Mouse (Mus musculus): ENCODE measurements around the gene Tmc6.

The Tmc6 gene

DNA sequence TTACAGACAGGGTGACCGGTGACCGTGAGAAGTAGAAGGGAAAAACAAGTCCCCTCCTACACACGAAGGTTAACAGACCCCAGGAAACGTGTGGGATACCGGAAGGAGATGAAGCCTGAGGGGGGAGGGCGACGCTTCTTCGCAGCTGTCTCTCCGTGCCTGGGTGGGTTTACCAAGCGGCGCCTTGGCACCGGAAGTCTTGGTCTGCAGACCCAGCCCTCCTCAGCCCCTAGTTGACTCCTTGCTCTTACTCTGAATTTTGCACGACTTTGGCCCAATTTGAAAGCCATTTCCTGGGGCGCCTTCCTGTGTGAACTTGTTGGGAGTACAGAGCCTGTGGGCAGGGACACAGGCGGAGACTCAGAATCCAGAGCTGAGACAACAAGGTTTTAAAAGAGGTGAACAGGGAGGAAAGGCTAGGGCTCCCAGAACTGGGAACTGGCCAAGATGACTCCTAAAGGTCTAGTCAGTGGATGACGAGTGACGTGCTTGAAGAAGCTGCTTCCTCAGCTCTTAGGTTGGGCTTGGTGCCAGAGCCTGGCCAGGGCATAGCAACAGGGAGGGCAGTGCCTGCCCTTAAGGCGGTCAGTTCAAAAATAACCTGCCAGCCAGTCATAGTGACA is 688 bp downstream of the Tmc6 start:
- DNase-seq (ENCODE audit: low read depth, low spot score), result no peak

DNA sequence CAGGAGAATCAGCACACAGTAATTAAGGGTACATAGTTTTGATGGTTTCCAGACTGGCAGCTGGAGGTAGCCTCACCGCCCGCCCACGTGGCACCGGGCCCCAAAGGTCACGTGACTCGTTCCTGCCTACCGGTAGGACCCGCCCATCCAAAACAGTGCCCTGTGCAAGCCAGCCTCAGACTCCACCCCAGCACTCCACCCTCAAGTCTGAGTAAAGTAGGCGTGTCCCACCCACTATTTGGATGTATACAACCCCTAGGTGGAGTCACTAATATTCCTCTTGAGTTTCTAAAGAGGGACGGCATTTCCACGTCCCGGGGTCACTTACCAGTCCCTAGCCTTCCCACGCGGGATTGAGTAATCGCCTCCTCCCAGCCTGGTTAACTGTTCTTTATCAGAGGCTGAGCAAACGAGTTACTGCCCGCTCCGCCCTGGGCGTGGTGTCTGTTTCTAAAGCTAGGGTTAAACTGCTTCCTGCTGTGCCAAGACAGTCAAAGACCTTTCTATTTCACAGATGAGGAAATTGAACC is 1.4 kb downstream of the Tmc6 start:
- peak; percentile 88 for DNase-seq (ENCODE audit: low read depth, low spot score)

DNA sequence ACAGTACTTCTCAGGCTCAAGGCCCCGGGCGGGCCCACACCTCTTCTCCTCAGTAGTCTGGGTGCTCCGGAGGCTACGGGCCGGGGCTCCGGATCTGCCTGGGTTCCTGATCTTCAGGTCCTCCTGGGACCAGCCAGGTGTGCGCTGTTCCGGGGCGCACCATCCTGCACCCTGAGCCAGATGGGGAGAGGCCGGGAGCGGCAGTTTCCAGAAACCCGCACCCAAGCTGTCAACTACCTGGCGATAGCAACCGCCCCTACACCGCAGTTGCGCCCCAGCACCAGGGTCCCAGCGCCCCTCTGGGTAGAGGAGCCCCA is 1.8 kb downstream of the Tmc6 start:
- DNase-seq (ENCODE audit: low read depth, low spot score), result no peak

DNA sequence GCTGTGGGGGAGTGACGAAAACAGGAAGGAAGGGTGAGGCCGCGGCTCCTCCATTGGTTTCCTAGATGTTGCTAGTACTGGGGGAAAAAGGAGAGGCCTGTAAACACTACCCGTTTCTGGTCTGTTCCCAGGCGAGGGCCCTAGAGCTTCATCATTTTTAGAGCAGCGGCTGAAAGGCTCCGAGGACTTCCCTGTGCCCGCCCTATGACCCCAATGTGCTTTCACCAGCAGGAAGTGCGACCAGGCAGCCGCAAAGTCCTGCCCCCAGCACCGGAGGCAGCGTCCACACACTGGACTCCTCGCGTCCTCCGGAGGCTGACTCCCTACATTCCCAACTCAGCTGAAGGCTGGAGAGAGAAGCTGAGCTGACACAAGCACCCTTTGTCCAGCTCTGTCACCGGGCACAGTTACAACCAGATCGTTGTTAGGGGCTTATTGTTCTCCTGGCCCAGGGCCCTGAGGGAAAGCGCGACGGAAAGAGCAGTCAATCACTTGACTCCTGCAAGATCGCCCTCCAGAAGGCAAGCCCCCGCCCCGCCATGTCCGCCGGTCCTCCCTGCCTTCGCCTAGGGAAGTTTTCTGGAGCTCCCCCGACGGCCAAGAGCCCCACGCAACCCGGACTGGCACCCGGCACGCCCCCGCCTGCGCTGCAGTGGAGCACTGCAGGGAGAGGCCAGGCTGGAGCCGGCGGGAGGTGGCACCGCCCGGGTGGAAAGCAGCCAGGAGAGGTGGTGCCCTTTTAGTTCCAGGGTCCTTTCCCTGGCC is 2.4 kb downstream of the Tmc6 start:
- DNase-seq (ENCODE audit: low read depth, low spot score), result peak; percentile 60

DNA sequence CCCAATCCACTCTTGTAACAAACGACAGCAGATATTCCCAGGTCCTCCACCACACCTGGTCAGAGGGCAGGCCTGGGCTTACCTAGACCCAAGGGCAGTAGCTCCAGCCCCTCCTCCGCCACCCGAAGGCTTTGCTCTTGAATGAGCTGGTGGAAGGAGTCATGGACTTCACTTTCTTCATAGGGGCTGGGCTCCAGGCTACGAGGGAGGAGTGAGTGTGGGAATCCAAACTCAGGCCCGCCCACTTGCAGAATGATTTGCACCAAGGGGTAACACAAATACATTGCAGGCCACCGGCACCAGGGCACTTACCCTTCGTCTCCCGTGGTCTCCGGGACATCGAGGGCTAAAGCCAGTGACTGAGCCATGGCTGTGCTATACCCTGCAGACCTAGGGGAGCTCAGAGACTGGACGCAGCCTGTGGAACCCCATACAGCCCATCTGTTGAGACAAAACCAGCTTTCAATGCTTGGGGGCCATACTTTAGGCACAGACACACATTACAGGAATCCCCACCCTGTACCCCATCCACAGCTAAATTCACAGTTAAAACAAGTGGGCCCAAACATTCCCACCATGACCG is 3.1 kb downstream of the Tmc6 start:
- DNase-seq (ENCODE audit: low read depth, low spot score), result no peak

DNA sequence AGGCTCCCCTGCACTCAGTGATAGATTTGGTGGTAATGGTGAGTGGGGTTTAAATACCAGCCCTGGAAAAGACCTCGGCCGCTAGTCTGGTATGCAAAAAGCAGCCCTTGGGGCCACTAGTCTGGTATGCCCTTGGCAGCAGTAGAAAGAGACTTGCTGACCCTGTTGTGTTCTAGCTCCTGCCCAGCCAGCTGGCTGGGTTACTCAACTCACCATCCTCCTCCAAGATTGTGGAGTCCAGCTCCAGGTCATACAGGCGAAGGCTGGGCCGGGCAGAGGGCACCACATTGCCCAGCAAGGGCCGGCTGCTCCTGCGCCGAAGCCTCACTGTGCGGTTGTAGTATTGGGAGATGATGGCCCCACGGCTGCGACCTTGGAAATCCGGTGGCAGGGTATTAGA is 4.0 kb downstream of the Tmc6 start:
- DNase-seq (ENCODE audit: low read depth, low spot score), result no peak

DNA sequence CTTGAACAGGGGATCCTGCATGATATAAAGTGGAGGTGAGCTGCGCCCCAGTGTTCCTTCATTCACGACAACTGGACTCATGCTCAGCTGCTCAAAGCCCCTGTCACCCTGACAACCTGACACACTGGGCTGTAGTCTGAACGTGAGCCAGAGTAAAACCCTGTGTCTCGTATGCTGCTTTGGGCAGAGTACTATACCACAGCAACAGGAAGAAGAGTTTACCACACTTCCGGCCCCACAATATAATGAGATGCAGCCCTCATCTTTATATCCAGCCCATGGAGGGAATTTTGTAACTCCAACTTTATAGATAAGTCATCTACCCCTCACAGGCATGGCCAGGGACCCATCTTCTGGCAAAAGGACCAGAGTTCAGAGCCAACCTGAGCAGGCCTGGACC is 4.9 kb downstream of the Tmc6 start:
- DNase-seq (ENCODE audit: low read depth, low spot score), result no peak

DNA sequence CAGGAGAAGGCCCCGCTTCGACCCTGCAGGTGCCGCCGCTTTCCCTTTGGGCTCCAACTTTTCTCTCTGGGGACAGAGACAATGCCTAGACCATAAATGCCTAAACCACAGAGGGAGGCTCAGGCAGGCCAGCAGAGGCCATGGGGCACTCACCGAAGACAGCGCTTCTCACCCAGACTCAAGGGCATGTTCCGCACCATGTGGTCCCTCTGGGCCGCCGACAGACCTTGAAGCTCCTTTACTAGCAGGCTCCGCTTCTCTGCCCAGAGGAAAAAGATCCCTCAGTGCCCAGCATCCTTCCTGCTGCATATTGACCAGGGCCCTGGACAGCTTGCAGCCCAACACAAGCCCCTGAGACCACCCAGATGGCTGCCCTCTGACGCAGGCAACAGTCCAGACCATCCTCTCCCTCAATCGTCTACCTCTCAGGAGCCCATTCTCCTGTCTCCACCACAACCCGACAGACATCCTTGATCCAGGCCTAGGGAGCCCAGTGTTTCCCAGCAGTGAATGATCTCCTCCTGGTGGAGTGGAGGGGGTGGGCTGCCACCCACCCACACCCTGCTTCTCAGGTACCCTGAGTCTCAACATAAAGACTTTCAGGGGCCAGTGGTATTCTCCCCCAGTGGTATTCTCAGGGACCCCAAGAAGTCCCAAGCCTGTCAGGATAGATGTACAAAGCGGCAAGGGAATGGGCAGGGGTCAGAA is 5.8 kb downstream of the Tmc6 start:
- DNase-seq (ENCODE audit: low read depth, low spot score), result no peak

DNA sequence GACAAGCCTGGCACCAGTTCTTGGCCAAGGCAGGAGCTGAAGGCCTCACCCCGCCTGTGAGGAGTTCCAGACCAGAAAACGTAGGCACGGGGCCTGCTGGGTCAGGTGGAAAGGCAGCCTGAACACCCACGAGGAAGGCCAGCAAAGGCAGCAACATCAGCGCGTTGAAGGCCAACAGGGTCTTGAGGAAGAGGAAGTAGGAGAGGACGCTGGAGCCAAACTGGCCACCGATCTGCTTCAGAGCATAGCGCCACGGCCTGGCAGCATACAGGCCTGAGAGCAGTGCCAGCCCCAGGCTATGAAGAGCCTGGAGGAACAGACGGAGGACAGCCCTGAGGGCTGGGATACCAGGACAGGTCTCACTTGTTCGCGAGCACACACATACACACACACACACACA is 6.5 kb downstream of the Tmc6 start:
- no peak for DNase-seq (ENCODE audit: low read depth, low spot score)

DNA sequence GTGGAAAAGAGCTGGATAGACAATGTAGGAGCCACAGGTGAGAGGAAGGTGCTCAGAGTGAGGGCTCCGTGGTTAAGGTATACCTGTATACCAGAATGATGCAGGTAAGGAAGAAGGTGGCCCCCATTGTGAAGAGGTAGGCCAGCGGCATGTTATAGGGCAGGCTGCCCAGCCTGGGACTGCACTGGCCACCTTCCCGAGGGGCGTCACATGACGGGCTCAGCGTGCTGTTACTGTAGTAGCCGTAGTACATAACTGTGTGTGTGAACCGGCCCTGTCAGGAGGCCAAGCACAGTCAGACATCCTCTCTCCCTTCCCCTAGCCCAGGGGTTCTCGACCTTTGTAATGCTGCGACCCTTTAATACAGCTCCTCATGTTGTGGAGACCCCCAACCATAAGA is 7.1 kb downstream of the Tmc6 start:
- no peak for DNase-seq (ENCODE audit: low read depth, low spot score)

DNA sequence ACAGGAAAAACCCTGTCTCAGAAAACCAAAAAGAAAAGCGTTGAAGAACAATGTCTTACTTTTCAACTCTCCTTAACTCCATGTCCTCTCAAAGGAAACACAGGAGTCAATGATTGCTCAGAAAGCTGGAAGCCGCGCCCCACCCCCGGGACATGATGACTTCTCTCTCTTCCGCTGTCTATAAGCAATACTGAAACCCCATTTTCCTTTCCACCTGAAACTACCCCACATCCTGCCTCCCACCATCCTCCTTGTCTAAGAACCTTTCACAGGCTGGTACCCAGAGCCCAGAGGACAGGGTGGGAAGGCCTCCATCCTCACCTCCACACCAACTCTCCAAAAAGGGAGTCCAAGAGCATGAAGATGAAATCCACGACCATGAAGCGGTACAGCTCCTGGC is 9.6 kb downstream of the Tmc6 start:
- no peak for DNase-seq (ENCODE audit: low read depth, low spot score)

DNA sequence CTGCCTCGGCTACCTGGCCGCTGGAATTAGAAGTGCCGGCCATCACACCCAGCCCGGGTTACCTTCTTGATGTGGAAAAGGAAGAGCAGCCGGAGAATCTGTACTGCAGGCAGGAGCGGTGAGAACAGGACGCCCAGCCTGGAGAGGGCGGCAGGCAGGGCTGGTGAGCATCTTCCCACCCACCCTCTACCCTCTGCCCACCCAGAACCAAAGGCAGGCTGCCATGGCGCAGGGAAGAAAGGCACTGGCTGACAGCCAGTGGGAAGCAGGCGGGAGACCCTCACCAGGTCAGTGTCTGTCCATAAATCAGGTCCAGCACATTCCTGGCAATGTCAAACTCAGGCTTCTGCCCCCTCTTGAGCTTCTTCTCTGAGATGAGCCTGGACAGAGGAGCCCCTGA is 11.6 kb downstream of the Tmc6 start:
- no peak for DNase-seq (ENCODE audit: low read depth, low spot score)

DNA sequence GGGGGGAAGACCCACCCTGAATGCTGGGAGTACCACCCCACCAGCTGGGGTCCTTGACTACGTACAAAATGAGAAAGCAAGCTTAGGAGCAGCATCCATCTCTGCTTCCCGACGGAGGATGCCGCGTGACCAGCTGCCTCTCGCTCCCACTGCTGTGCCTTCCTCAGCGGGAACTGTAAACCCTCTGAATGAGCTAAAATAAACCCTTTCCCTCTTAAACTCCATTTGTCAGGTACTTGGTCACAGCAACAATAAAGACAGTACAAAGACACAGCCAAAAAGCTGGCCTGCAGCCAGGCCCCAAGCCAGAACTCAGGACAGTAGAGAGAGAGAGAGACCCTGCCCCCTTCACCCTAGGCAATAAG is 12.3 kb downstream of the Tmc6 start:
- DNase-seq (ENCODE audit: low read depth, low spot score), result no peak

DNA sequence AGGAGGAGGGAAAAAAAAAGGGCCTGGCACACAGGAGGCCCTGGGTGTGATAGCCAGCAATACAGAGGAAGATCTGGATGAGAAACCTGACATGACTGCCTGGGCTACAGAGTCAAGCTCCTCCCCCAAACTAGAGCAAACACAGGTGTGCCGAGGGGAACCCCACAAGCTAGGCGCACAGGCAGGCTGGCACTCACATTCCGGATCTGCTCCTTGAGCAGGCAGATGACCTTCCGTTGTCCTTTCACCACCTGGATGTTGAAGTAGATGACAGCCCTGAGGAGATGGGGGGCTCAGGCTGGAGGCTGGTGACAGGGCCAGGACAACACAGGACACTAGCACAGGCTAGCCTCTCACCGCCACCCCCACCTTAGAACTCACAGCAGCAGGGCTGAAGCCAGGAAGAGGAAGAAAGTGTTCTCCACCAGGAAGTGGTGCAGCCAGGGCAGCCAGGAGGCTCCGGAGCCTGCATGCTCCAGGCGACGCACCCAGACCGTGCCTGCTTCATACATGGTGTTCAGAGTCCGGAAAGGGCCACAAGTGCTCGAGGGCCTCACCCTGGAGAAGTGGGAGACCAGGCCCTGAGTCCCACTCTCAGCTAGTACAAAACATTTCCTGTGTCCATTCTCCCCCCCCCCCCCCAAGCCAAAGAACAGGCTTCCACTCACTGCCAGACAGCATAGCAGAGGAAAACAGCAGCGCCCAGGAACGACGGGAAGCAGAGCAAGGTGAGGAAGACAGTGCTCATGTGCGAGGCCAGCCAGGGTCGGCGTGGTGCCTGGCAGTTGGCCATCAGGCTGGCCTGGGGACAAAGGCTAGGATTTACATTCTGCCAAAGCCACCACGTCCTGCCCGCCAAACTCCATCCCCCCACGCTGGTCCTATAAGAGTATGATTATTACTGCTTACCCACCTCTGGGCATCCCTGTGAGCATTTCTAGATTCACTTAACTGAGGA is 13.0 kb downstream of the Tmc6 start:
- no peak for DNase-seq (ENCODE audit: low read depth, low spot score)

DNA sequence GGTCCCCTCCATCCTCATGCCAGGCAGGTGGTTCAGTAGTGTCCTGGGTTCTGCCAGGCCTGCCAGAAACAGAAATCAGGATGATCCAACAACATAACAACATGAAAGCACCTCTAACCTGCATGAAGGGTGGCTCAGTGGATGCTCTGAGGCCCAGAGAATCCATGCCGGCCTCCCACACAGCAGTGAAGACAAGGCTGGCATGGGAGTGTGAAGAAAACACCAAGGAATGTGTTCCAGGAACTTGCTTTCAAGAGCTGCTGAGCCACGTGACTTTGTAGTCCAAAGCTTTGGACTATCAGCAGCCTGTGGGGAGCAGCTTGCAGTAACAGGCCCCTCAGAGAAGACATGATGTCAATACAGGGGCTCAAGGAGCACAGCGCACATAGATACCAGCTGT is 15.7 kb downstream of the Tmc6 start:
- no peak for DNase-seq (ENCODE audit: low read depth, low spot score)

DNA sequence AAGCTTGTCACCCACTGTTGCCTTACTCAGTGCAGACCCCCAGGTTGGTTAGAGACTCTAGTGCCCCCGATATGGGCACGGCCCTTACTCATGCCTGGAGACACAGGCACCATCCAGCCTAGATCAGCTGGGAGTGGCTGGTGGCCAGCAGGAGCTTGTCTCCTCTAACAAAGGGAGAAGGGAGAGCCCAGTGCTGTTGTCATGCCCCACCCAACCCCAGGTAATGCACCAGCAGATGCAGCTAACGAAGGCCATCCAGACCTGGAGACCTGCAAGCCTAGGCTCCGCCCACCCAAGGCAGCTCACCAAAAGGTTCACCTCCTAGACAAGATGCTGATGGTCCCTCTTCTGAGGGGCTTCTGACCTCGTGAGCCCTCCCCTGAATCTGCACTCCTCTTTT is 16.6 kb downstream of the Tmc6 start:
- no peak for DNase-seq (ENCODE audit: low read depth, low spot score)

DNA sequence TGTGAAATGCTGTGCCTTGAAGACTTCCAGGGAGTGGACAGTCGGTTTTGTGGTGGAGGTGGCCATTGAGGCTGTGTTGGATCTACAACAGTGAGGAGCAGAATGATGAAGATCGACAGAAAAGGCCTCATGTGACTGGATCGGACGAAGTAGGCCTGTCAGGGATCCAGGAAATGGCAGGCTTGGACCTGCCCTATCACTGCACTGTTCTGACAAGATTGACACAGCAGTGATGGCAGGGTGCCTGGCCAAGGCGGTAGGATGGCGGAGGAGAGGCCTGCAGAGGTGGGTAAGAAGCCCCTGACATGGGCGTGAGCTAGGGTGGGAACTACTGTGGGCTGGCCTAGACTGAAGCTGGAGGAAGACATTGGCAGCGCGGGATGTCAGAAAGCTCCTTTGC is 17.7 kb downstream of the Tmc6 start:
- no peak for DNase-seq (ENCODE audit: low read depth, low spot score)

DNA sequence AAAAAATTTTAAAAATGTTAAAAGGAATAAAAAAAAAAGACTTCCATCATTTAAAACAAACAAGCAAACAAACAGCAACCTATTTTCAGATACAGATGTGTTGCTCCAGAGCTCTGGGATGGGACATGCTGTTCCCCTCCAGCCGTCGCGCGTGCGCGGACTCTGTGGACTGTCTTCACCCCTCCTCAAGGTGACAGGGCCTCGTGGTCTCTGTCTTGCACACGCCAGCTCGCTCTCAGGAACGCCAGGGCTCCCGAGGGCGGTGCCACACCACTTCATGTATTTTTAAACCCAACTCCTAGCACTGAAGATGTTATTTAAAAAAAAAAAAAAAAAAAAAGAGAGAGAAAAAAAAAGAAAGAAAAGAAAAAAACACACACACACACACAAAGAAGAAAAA is 19.8 kb downstream of the Tmc6 start:
- no peak for DNase-seq (ENCODE audit: low read depth, low spot score)

DNA sequence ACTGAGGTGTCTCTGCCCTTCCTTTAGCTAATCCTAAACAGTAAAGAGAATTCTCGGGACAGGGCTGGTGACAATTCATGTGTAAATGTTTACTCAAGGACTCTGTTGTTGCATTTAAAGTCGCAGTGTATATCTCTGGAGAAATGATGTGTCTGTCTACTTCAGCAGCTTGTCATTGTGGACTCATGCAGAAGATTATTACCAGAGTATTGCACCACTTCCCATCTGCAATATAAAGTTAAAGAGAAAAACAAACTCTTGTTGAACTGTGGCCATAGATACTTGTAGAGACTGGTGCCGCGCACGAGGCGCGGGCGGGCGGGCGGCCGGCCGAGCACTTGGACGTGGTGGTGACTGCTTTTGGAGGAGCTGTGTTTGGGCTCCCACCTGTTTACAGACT is 20.2 kb downstream of the Tmc6 start:
- DNase-seq (ENCODE audit: low read depth, low spot score), result no peak

DNA sequence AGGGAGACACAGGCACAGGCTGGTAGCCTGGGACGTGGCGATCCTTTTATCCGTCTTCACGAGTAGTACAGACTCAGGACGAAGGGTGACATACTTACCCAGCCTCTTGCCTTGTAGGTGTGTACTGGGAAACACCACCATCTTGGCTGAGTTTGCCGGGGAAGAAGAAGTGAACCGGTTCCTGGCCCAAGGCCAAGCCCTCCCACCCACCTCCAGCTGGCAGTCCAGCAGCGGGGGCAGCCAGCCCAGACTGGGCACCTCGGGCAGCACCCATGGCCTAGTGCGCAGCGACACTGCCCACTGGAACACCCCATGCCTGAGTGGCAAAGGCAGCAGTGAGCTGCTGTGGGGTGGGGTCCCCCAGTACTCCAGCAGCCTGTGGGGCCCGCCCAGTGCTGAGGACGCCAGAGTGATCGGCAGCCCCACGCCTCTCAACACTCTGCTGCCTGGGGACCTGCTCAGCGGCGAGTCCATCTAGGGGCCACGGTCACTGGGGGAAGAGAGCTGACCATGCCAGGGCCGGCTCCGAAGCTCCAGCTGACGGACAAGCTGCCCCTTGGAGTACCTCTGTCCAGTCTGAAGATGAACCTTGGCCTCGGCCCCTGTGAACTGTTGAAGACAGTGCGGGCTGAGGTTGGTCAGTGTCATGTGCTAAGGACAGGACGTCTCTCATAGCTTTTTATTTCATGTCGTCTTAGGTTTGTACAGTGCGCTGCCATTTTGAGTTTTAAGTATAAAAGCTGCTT is 21.5 kb downstream of the Tmc6 start:
- DNase-seq (ENCODE audit: low read depth, low spot score), result no peak

DNA sequence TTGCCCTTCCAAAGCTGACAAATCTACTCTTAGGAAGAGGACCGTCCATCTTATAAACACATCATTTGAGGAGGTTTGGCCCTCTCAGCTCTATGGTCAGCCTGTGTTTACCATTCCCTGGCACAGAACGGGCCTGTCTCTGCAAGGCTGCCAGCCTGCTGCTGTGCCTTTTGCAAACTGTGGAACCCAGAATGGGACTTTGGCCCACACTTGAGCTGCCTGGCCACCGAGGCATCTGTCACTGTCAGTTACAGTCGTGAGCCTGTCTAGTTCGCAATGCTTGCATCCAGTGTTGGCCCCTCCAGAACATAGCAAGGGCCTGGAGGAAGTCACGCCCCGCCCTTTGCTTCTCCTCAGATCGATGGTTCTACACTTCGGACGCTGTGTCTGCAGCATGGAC is 22.7 kb downstream of the Tmc6 start:
- DNase-seq (ENCODE audit: low read depth, low spot score), result no peak
